Mouse (Mus musculus): ENCODE results near the gene Dixdc1. TPM values are rescaled to one million over a fixed set of nuclear protein-coding genes. Genes with fewer than 3 reads are reported as not detected.
A peak's percentile ranks its signal among the peaks of the same experiment; 100 is the strongest.

The Dixdc1 gene
- polyA plus RNA-seq, 1 experiment from 2014 or later: 35.1 TPM

GRCm38 (mm10) chr9:50722451-50722911 lies 16.8 kb downstream of the Dixdc1 start:
- Histone ChIP-seq H3K4me2 (ENCODE audit: low read length) (peak overlapping the region; percentile 9; the same call in 1 of the 2 replicates), H3K4me1 (ENCODE audit: control insufficient read depth, insufficient read depth, low read length) (peaks cover 43% of the 10 kb centered on the region)

GRCm38 (mm10) chr9:50721061-50721460 lies 18.3 kb downstream of the Dixdc1 start:
- no peaks in the 10 kb centered on the region for H3K27me3 ChIP-seq (ENCODE audit: control insufficient read depth, insufficient read depth, low read length)
- H3K9ac ChIP-seq (replicated peaks; ENCODE audit: low read length): no peak overlapping the region
- H3K9me3 ChIP-seq (ENCODE audit: control insufficient read depth, low read length): no peaks in the 10 kb centered on the region
- no peak overlapping the region for H3K4me3 ChIP-seq (replicated peaks; ENCODE audit: low read depth, low read length)
- peaks cover 7% of the 10 kb centered on the region; the same call in 1 of the 2 replicates for H3K36me3 ChIP-seq (ENCODE audit: control insufficient read depth, insufficient read depth, low read length)
- peaks cover 29% of the 10 kb centered on the region for H3K4me1 ChIP-seq (ENCODE audit: control insufficient read depth, insufficient read depth, low read length)
- 39% methylated on average over 12 of the region's 12 CpGs for WGBS
- H3K27ac ChIP-seq (replicated peaks; ENCODE audit: low read depth, low read length): no peak overlapping the region
- ATAC-seq (ENCODE audit: low FRiP score, low TSS enrichment): no peak
- H3K4me2 ChIP-seq (ENCODE audit: low read length): no peak overlapping the region
- no peak for DNase-seq

More at GRCm38 (mm10) chr9:50722451-50722911, 16.8 kb downstream of the Dixdc1 start:
- WGBS: 44% methylated on average over 8 of the region's 8 CpGs
- peak; percentile 40 for DNase-seq
- Histone ChIP-seq H3K9me3 (ENCODE audit: control insufficient read depth, low read length) (no peaks in the 10 kb centered on the region), H3K27me3 (ENCODE audit: control insufficient read depth, insufficient read depth, low read length) (no peaks in the 10 kb centered on the region), H3K36me3 (ENCODE audit: control insufficient read depth, insufficient read depth, low read length) (no peaks in the 10 kb centered on the region), H3K27ac (replicated peaks; ENCODE audit: low read depth, low read length) (peak overlapping the region; percentile 45), H3K9ac (replicated peaks; ENCODE audit: low read length) (no peak overlapping the region), H3K4me3 (replicated peaks; ENCODE audit: low read depth, low read length) (no peak overlapping the region)
- ATAC-seq (ENCODE audit: low FRiP score, low TSS enrichment): no peak

- no peak overlapping the region for H3K4me2 ChIP-seq (ENCODE audit: low read length)
- H3K4me3 ChIP-seq (replicated peaks; ENCODE audit: low read depth, low read length): no peak overlapping the region
- no peaks in the 10 kb centered on the region for H3K27me3 ChIP-seq (ENCODE audit: control insufficient read depth, insufficient read depth, low read length)
- DNase-seq (no peak), ATAC-seq (ENCODE audit: low FRiP score, low TSS enrichment) (no peak)
- no peak overlapping the region for H3K27ac ChIP-seq (replicated peaks; ENCODE audit: low read depth, low read length)
- H3K4me1 ChIP-seq (ENCODE audit: control insufficient read depth, insufficient read depth, low read length): peaks cover 10% of the 10 kb centered on the region; the same call in 1 of the 2 replicates
- WGBS: 87% methylated on average over 4 of the region's 4 CpGs
- H3K36me3 ChIP-seq (ENCODE audit: control insufficient read depth, insufficient read depth, low read length): peaks cover 7% of the 10 kb centered on the region; the same call in 1 of the 2 replicates
- no peak overlapping the region for H3K9ac ChIP-seq (replicated peaks; ENCODE audit: low read length)
- no peaks in the 10 kb centered on the region for H3K9me3 ChIP-seq (ENCODE audit: control insufficient read depth, low read length)
Observed at GRCm38 (mm10) chr9:50718878-50719277, 20.4 kb downstream of the Dixdc1 start.

GRCm38 (mm10) chr9:50714188-50714587 lies 25.1 kb downstream of the Dixdc1 start:
- Histone ChIP-seq H3K9me3 (ENCODE audit: control insufficient read depth, low read length) (no peaks in the 10 kb centered on the region), H3K36me3 (ENCODE audit: control insufficient read depth, insufficient read depth, low read length) (peaks cover 19% of the 10 kb centered on the region), H3K9ac (replicated peaks; ENCODE audit: low read length) (no peak overlapping the region), H3K4me3 (replicated peaks; ENCODE audit: low read depth, low read length) (no peak overlapping the region), H3K4me1 (ENCODE audit: control insufficient read depth, insufficient read depth, low read length) (no peaks in the 10 kb centered on the region), H3K27me3 (ENCODE audit: control insufficient read depth, insufficient read depth, low read length) (no peaks in the 10 kb centered on the region), H3K4me2 (ENCODE audit: low read length) (no peak overlapping the region), H3K27ac (replicated peaks; ENCODE audit: low read depth, low read length) (no peak overlapping the region)
- ATAC-seq (ENCODE audit: low FRiP score, low TSS enrichment) (no peak), DNase-seq (no peak)
- WGBS: 83% methylated on average over 4 of the region's 4 CpGs

- WGBS: 80% methylated on average over 4 of the region's 4 CpGs
- no peak overlapping the region for H3K27ac ChIP-seq (replicated peaks; ENCODE audit: low read depth, low read length)
- no peak for ATAC-seq (ENCODE audit: low FRiP score, low TSS enrichment)
Observed at GRCm38 (mm10) chr9:50711337-50711736, 28.0 kb downstream of the Dixdc1 start.

GRCm38 (mm10) chr9:50709108-50709507 lies 30.2 kb downstream of the Dixdc1 start:
- no peaks in the 10 kb centered on the region for H3K4me1 ChIP-seq (ENCODE audit: control insufficient read depth, insufficient read depth, low read length)
- peaks cover 31% of the 10 kb centered on the region for H3K36me3 ChIP-seq (ENCODE audit: control insufficient read depth, insufficient read depth, low read length)
- ATAC-seq (ENCODE audit: low FRiP score, low TSS enrichment): no peak
- H3K4me3 ChIP-seq (replicated peaks; ENCODE audit: low read depth, low read length): no peak overlapping the region
- no peak overlapping the region for H3K27ac ChIP-seq (replicated peaks; ENCODE audit: low read depth, low read length)
- no peaks in the 10 kb centered on the region for H3K9me3 ChIP-seq (ENCODE audit: control insufficient read depth, low read length)
- no peak overlapping the region for H3K9ac ChIP-seq (replicated peaks; ENCODE audit: low read length)
- DNase-seq: peak; percentile 61
- 27% methylated on average over 2 of the region's 2 CpGs for WGBS
- H3K4me2 ChIP-seq (ENCODE audit: low read length): no peak overlapping the region
- H3K27me3 ChIP-seq (ENCODE audit: control insufficient read depth, insufficient read depth, low read length): no peaks in the 10 kb centered on the region

More at GRCm38 (mm10) chr9:50711337-50711736, 28.0 kb downstream of the Dixdc1 start:
- Histone ChIP-seq H3K4me3 (replicated peaks; ENCODE audit: low read depth, low read length) (no peak overlapping the region), H3K9me3 (ENCODE audit: control insufficient read depth, low read length) (no peaks in the 10 kb centered on the region), H3K4me2 (ENCODE audit: low read length) (no peak overlapping the region), H3K9ac (replicated peaks; ENCODE audit: low read length) (no peak overlapping the region), H3K36me3 (ENCODE audit: control insufficient read depth, insufficient read depth, low read length) (peaks cover 25% of the 10 kb centered on the region), H3K27me3 (ENCODE audit: control insufficient read depth, insufficient read depth, low read length) (no peaks in the 10 kb centered on the region), H3K4me1 (ENCODE audit: control insufficient read depth, insufficient read depth, low read length) (no peaks in the 10 kb centered on the region)
- no peak for DNase-seq

- Histone ChIP-seq H3K4me2 (ENCODE audit: low read length) (no peak overlapping the region), H3K4me1 (ENCODE audit: control insufficient read depth, insufficient read depth, low read length) (no peaks in the 10 kb centered on the region), H3K9ac (replicated peaks; ENCODE audit: low read length) (no peak overlapping the region), H3K9me3 (ENCODE audit: control insufficient read depth, low read length) (no peaks in the 10 kb centered on the region), H3K36me3 (ENCODE audit: control insufficient read depth, insufficient read depth, low read length) (peaks cover 40% of the 10 kb centered on the region), H3K27me3 (ENCODE audit: control insufficient read depth, insufficient read depth, low read length) (no peaks in the 10 kb centered on the region; the same call in 1 of the 2 replicates), H3K27ac (replicated peaks; ENCODE audit: low read depth, low read length) (no peak overlapping the region), H3K4me3 (replicated peaks; ENCODE audit: low read depth, low read length) (no peak overlapping the region)
- no peak for DNase-seq
- no peak for ATAC-seq (ENCODE audit: low FRiP score, low TSS enrichment)
- WGBS: 43% methylated on average over 6 of the region's 6 CpGs
Observed at GRCm38 (mm10) chr9:50704907-50705306, 34.4 kb downstream of the Dixdc1 start.

- peaks cover 22% of the 10 kb centered on the region for H3K36me3 ChIP-seq (ENCODE audit: control insufficient read depth, insufficient read depth, low read length)
- H3K4me2 ChIP-seq (ENCODE audit: low read length): no peak overlapping the region
- no peak overlapping the region for H3K27ac ChIP-seq (replicated peaks; ENCODE audit: low read depth, low read length)
- WGBS: 64% methylated on average over 11 of the region's 11 CpGs
- H3K4me3 ChIP-seq (replicated peaks; ENCODE audit: low read depth, low read length): no peak overlapping the region
- H3K9ac ChIP-seq (replicated peaks; ENCODE audit: low read length): no peak overlapping the region
- H3K4me1 ChIP-seq (ENCODE audit: control insufficient read depth, insufficient read depth, low read length): peaks cover 27% of the 10 kb centered on the region
- H3K27me3 ChIP-seq (ENCODE audit: control insufficient read depth, insufficient read depth, low read length): no peaks in the 10 kb centered on the region; the same call in 1 of the 2 replicates
- H3K9me3 ChIP-seq (ENCODE audit: control insufficient read depth, low read length): no peaks in the 10 kb centered on the region
- ATAC-seq (ENCODE audit: low FRiP score, low TSS enrichment) (no peak), DNase-seq (no peak)
Observed at GRCm38 (mm10) chr9:50700921-50701691, 38.2 kb downstream of the Dixdc1 start.
